Mouse (Mus musculus): Measurements from ENCODE around the gene Acss1.

The Acss1 gene

GRCm38 (mm10) chr2:150638370-150638733 lies 29.9 kb downstream of the Acss1 start:
- DNase-seq (ENCODE audit: low read depth, low spot score) = no peak

GRCm38 (mm10) chr2:150637702-150638369 lies 30.5 kb downstream of the Acss1 start:
- DNase-seq (ENCODE audit: low read depth, low spot score) = no peak

GRCm38 (mm10) chr2:150635877-150636446 lies 32.3 kb downstream of the Acss1 start:
- no peak for DNase-seq (ENCODE audit: low read depth, low spot score)

- DNase-seq (ENCODE audit: low read depth, low spot score) = no peak
Observed at GRCm38 (mm10) chr2:150629255-150629654, 39.0 kb downstream of the Acss1 start.

- no peak for DNase-seq (ENCODE audit: low read depth, low spot score)
Observed at GRCm38 (mm10) chr2:150627140-150627539, 41.2 kb downstream of the Acss1 start.

- no peak for DNase-seq (ENCODE audit: low read depth, low spot score)
Observed at GRCm38 (mm10) chr2:150624926-150625325, 43.4 kb downstream of the Acss1 start.

GRCm38 (mm10) chr2:150623957-150624356 lies 44.3 kb downstream of the Acss1 start:
- no peak for DNase-seq (ENCODE audit: low read depth, low spot score)

GRCm38 (mm10) chr2:150621698-150622097 lies 46.6 kb downstream of the Acss1 start:
- no peak for DNase-seq (ENCODE audit: low read depth, low spot score)

- DNase-seq (ENCODE audit: low read depth, low spot score) = no peak
Observed at GRCm38 (mm10) chr2:150610097-150610496, 58.2 kb downstream of the Acss1 start.

- DNase-seq (ENCODE audit: low read depth, low spot score) = peak; percentile 83
Observed at GRCm38 (mm10) chr2:150608872-150609560, 59.3 kb downstream of the Acss1 start.

- peak; percentile 97 for DNase-seq (ENCODE audit: low read depth, low spot score)
Observed at GRCm38 (mm10) chr2:150608087-150608799, 60.1 kb downstream of the Acss1 start, which contains the start of gene Apmap. TSS of gene Apmap (minus strand) at chr2:150608567.

- DNase-seq (ENCODE audit: low read depth, low spot score) = no peak
Observed at GRCm38 (mm10) chr2:150607086-150607485, 61.2 kb downstream of the Acss1 start.

GRCm38 (mm10) chr2:150604802-150605201 lies 63.5 kb downstream of the Acss1 start:
- DNase-seq (ENCODE audit: low read depth, low spot score) = no peak

- no peak for DNase-seq (ENCODE audit: low read depth, low spot score)
Observed at GRCm38 (mm10) chr2:150602166-150602565, 66.1 kb downstream of the Acss1 start.

GRCm38 (mm10) chr2:150600263-150600662 lies 68.0 kb downstream of the Acss1 start:
- DNase-seq (ENCODE audit: low read depth, low spot score) = no peak

GRCm38 (mm10) chr2:150595411-150596190 lies 72.7 kb downstream of the Acss1 start:
- no peak for DNase-seq (ENCODE audit: low read depth, low spot score)

GRCm38 (mm10) chr2:150589076-150589475 lies 79.2 kb downstream of the Acss1 start:
- no peak for DNase-seq (ENCODE audit: low read depth, low spot score)

- DNase-seq (ENCODE audit: low read depth, low spot score) = no peak
Observed at GRCm38 (mm10) chr2:150579628-150580027, 88.7 kb downstream of the Acss1 start.

GRCm38 (mm10) chr2:150578603-150579002 lies 89.7 kb downstream of the Acss1 start:
- no peak for DNase-seq (ENCODE audit: low read depth, low spot score)

- no peak for DNase-seq (ENCODE audit: low read depth, low spot score)
Observed at GRCm38 (mm10) chr2:150576256-150576655, 92.0 kb downstream of the Acss1 start.

GRCm38 (mm10) chr2:150572463-150572862 lies 95.8 kb downstream of the Acss1 start:
- DNase-seq (ENCODE audit: low read depth, low spot score) = no peak
